Mouse (Mus musculus): Measurements from ENCODE around the gene Pde1a. TPM values are rescaled to one million over a fixed set of nuclear protein-coding genes. Genes with fewer than 3 reads are reported as not detected.

Gene Pde1a
- polyA plus RNA-seq, 1 experiment, result 1.1 TPM

GRCm38 (mm10) chr2:79920438-79920837 is 208.8 kb downstream of the Pde1a start:
- TF ChIP-seq POLR2A (IDR thresholded peaks at IDR 0.05; ENCODE audit: control insufficient read depth, extremely low read depth, insufficient read depth, low read length, poor library complexity), result no peak
- TF ChIP-seq CTCF (IDR thresholded peaks at IDR 0.05; ENCODE audit: borderline replicate concordance, control insufficient read depth, extremely low read depth, insufficient read depth, low read length, poor library complexity), result no peak
- Histone ChIP-seq H3K36me3 (ENCODE audit: control insufficient read depth, insufficient read depth, low read length) (no peaks in the 10 kb centered on the region), H3K4me1 (replicated peaks; ENCODE audit: control insufficient read depth, insufficient read depth, low read length) (no peaks in the 10 kb centered on the region), H3K27me3 (ENCODE audit: control insufficient read depth, insufficient read depth, low read length) (no peaks in the 10 kb centered on the region), H3K27ac (ENCODE audit: control insufficient read depth, insufficient read depth, low read length) (no peak overlapping the region), H3K4me3 (ENCODE audit: control insufficient read depth, insufficient read depth, low read length) (no peak overlapping the region)
- WGBS, result 89% methylated on average over 4 of the region's 4 CpGs
- DNase-seq, result no peak

GRCm38 (mm10) chr2:79901841-79902510 is 227.3 kb downstream of the Pde1a start:
- WGBS, result 77% methylated on average over 2 of the region's 2 CpGs
- Histone ChIP-seq H3K4me1 (replicated peaks; ENCODE audit: control insufficient read depth, insufficient read depth, low read length) (no peaks in the 10 kb centered on the region), H3K36me3 (ENCODE audit: control insufficient read depth, insufficient read depth, low read length) (no peaks in the 10 kb centered on the region), H3K27me3 (ENCODE audit: control insufficient read depth, insufficient read depth, low read length) (no peaks in the 10 kb centered on the region), H3K4me3 (ENCODE audit: control insufficient read depth, insufficient read depth, low read length) (no peak overlapping the region), H3K27ac (ENCODE audit: control insufficient read depth, insufficient read depth, low read length) (no peak overlapping the region)
- no peak for DNase-seq
- no peak for TF ChIP-seq CTCF (IDR thresholded peaks at IDR 0.05; ENCODE audit: borderline replicate concordance, control insufficient read depth, extremely low read depth, insufficient read depth, low read length, poor library complexity)
- TF ChIP-seq POLR2A (IDR thresholded peaks at IDR 0.05; ENCODE audit: control insufficient read depth, extremely low read depth, insufficient read depth, low read length, poor library complexity), result no peak

GRCm38 (mm10) chr2:79898522-79898921 is 230.7 kb downstream of the Pde1a start:
- Histone ChIP-seq H3K27ac (ENCODE audit: control insufficient read depth, insufficient read depth, low read length) (no peak overlapping the region), H3K36me3 (ENCODE audit: control insufficient read depth, insufficient read depth, low read length) (no peaks in the 10 kb centered on the region), H3K4me1 (replicated peaks; ENCODE audit: control insufficient read depth, insufficient read depth, low read length) (no peaks in the 10 kb centered on the region), H3K27me3 (ENCODE audit: control insufficient read depth, insufficient read depth, low read length) (no peaks in the 10 kb centered on the region), H3K4me3 (ENCODE audit: control insufficient read depth, insufficient read depth, low read length) (no peak overlapping the region)
- DNase-seq, result no peak
- TF ChIP-seq POLR2A (IDR thresholded peaks at IDR 0.05; ENCODE audit: control insufficient read depth, extremely low read depth, insufficient read depth, low read length, poor library complexity) (no peak), CTCF (IDR thresholded peaks at IDR 0.05; ENCODE audit: borderline replicate concordance, control insufficient read depth, extremely low read depth, insufficient read depth, low read length, poor library complexity) (no peak)
- 75% methylated on average over 3 of the region's 3 CpGs for WGBS

- TF ChIP-seq CTCF (IDR thresholded peaks at IDR 0.05; ENCODE audit: borderline replicate concordance, control insufficient read depth, extremely low read depth, insufficient read depth, low read length, poor library complexity) (no peak), POLR2A (IDR thresholded peaks at IDR 0.05; ENCODE audit: control insufficient read depth, extremely low read depth, insufficient read depth, low read length, poor library complexity) (no peak)
- DNase-seq, result no peak
- H3K4me1 ChIP-seq (replicated peaks; ENCODE audit: control insufficient read depth, insufficient read depth, low read length), result no peaks in the 10 kb centered on the region
- H3K27me3 ChIP-seq (ENCODE audit: control insufficient read depth, insufficient read depth, low read length), result no peaks in the 10 kb centered on the region
- H3K27ac ChIP-seq (ENCODE audit: control insufficient read depth, insufficient read depth, low read length), result no peak overlapping the region
- WGBS, result 0% methylated on average over 1 of the region's 1 CpGs
- H3K4me3 ChIP-seq (ENCODE audit: control insufficient read depth, insufficient read depth, low read length), result no peak overlapping the region
- no peaks in the 10 kb centered on the region for H3K36me3 ChIP-seq (ENCODE audit: control insufficient read depth, insufficient read depth, low read length)
Measured at GRCm38 (mm10) chr2:79892829-79893228, 236.4 kb downstream of the Pde1a start.

- 73% methylated on average over 5 of the region's 5 CpGs for WGBS
- no peaks in the 10 kb centered on the region for H3K36me3 ChIP-seq (ENCODE audit: control insufficient read depth, insufficient read depth, low read length)
- no peak overlapping the region for H3K4me3 ChIP-seq (ENCODE audit: control insufficient read depth, insufficient read depth, low read length)
- H3K27me3 ChIP-seq (ENCODE audit: control insufficient read depth, insufficient read depth, low read length), result no peaks in the 10 kb centered on the region
- H3K4me1 ChIP-seq (replicated peaks; ENCODE audit: control insufficient read depth, insufficient read depth, low read length), result no peaks in the 10 kb centered on the region
- no peak overlapping the region for H3K27ac ChIP-seq (ENCODE audit: control insufficient read depth, insufficient read depth, low read length)
- TF ChIP-seq POLR2A (IDR thresholded peaks at IDR 0.05; ENCODE audit: control insufficient read depth, extremely low read depth, insufficient read depth, low read length, poor library complexity), result no peak
- TF ChIP-seq CTCF (IDR thresholded peaks at IDR 0.05; ENCODE audit: borderline replicate concordance, control insufficient read depth, extremely low read depth, insufficient read depth, low read length, poor library complexity), result no peak
- DNase-seq, result no peak
Measured at GRCm38 (mm10) chr2:79891760-79892570, 237.3 kb downstream of the Pde1a start.

GRCm38 (mm10) chr2:79890726-79891125 is 238.5 kb downstream of the Pde1a start:
- Histone ChIP-seq H3K4me3 (ENCODE audit: control insufficient read depth, insufficient read depth, low read length) (no peak overlapping the region), H3K36me3 (ENCODE audit: control insufficient read depth, insufficient read depth, low read length) (no peaks in the 10 kb centered on the region), H3K27me3 (ENCODE audit: control insufficient read depth, insufficient read depth, low read length) (no peaks in the 10 kb centered on the region), H3K27ac (ENCODE audit: control insufficient read depth, insufficient read depth, low read length) (no peak overlapping the region), H3K4me1 (replicated peaks; ENCODE audit: control insufficient read depth, insufficient read depth, low read length) (no peaks in the 10 kb centered on the region)
- WGBS, result 97% methylated on average over 8 of the region's 8 CpGs
- no peak for TF ChIP-seq CTCF (IDR thresholded peaks at IDR 0.05; ENCODE audit: borderline replicate concordance, control insufficient read depth, extremely low read depth, insufficient read depth, low read length, poor library complexity)
- no peak for TF ChIP-seq POLR2A (IDR thresholded peaks at IDR 0.05; ENCODE audit: control insufficient read depth, extremely low read depth, insufficient read depth, low read length, poor library complexity)
- DNase-seq, result no peak
